23 mouse cellular contexts compared by ENCODE assay signal in the genomic region with DNA sequence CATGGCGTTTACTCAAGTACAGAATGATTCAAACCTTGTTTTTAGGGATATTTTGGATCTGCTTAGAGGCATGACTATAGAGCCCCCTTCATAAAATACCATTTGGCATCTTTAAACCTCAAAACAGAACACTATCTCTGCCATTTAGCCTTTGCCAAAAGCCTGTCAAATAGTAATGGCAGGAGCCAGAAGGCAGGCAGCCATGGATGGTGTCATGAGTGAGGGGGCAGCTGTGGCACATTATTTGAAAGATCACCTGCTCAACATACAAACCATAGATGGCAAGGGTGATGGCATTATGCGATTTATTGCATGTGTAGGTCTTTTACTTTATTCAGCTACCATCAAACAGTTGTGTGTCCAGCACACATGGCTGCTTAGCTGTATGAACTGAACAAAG.
DNase-seq lines count a peak whose midpoint lies in the region; ATAC-seq and TF ChIP-seq lines count a peak whose summit lies in the region.
"Had no signal": no experiment of that assay in that cellular context is flagged by ENCODE, and none has a peak within 500 bp of the region (broad histone marks: within the 10 kb centered on the region; RNA-seq: fewer than 3 reads in every experiment).

No protein-coding gene starts in this region.

- no peaks in the 10 kb centered on the region for H3K27me3 ChIP-seq in cerebellum, adult 2 months (ENCODE audit: control insufficient read depth, insufficient read depth, low read length)
- H3K27me3 ChIP-seq in forebrain, embryonic 14.5 days (replicated peaks; ENCODE audit: control insufficient read depth, insufficient read depth, low read length), result no peaks in the 10 kb centered on the region
- no peaks in the 10 kb centered on the region for H3K27me3 ChIP-seq in forebrain, embryonic 16.5 days (replicated peaks; ENCODE audit: control insufficient read depth, insufficient read depth, low read length)
- H3K27me3 ChIP-seq: CH12.LX; embryonic facial prominence, embryonic 13.5 days; embryonic facial prominence, embryonic 15.5 days; forebrain, embryonic 12.5 days; forebrain, embryonic 15.5 days; Patski had no signal

- no peaks in the 10 kb centered on the region for H3K9me3 ChIP-seq in forebrain, embryonic 14.5 days (replicated peaks; ENCODE audit: control insufficient read depth, low read length)
- no peaks in the 10 kb centered on the region for H3K9me3 ChIP-seq in forebrain, embryonic 16.5 days (ENCODE audit: control insufficient read depth, low read length)
- H3K9me3 ChIP-seq: embryonic facial prominence, embryonic 13.5 days; embryonic facial prominence, embryonic 15.5 days; forebrain, embryonic 10.5 days; forebrain, embryonic 12.5 days; forebrain, embryonic 15.5 days; G1E had no signal

- peak; percentile 60 to 65 for DNase-seq in cerebellum, postnatal 10 days
- DNase-seq in cerebellum, adult 2 months, result no peak
- peak; percentile 10 for DNase-seq in forebrain, embryonic 14.5 days (ENCODE audit: low spot score)
- DNase-seq in left cerebral cortex, postnatal 4 days, result peak; percentile 36
- no peak for DNase-seq in left cerebral cortex, adult 18-20 months (ENCODE audit: low spot score in 2 of 2)
- DNase-seq: adrenal gland, adult 8-10 months; adrenal gland, postnatal 14 days; adrenal gland, postnatal 36 days; B cell, adult 2 months; cerebellum, adult 11 months; embryo, embryonic 11 days had no signal

- no peak for ATAC-seq in forebrain, embryonic 14.5 days
- no peak for ATAC-seq in forebrain, embryonic 16.5 days
- ATAC-seq: activated CD4-positive, CD25-positive, alpha-beta regulatory T cell, adult 4 months; CD4-positive, CD25-positive, alpha-beta regulatory T cell, adult 4 months; Patski had no signal

- H3K27ac ChIP-seq in cerebellum, adult 2 months (ENCODE audit: insufficient read depth, low read length), result no peak overlapping the region
- H3K27ac ChIP-seq in forebrain, embryonic 14.5 days (ENCODE audit: low read depth, low read length), result no peak overlapping the region
- no peak overlapping the region for H3K27ac ChIP-seq in forebrain, embryonic 16.5 days (ENCODE audit: low read length)
- H3K27ac ChIP-seq: embryonic facial prominence, embryonic 13.5 days; embryonic facial prominence, embryonic 15.5 days; forebrain, embryonic 10.5 days; forebrain, embryonic 12.5 days had no signal

- H3K36me3 ChIP-seq in forebrain, embryonic 14.5 days (ENCODE audit: control insufficient read depth, insufficient read depth, low read length), result peaks cover 65% of the 10 kb centered on the region
- peaks cover 5% of the 10 kb centered on the region; the same call in 1 of the 2 replicates for H3K36me3 ChIP-seq in forebrain, embryonic 16.5 days (ENCODE audit: control insufficient read depth, insufficient read depth)

- no peak overlapping the region for H3K9ac ChIP-seq in forebrain, embryonic 14.5 days (ENCODE audit: low read length)
- no peak overlapping the region for H3K9ac ChIP-seq in forebrain, embryonic 16.5 days (replicated peaks; ENCODE audit: low read depth, low read length)
- H3K9ac ChIP-seq: embryonic facial prominence, embryonic 13.5 days; embryonic facial prominence, embryonic 15.5 days; forebrain, embryonic 12.5 days; forebrain, embryonic 15.5 days had no signal

- TF ChIP-seq CTCF in cerebellum, adult 2 months (IDR thresholded peaks at IDR 0.05; ENCODE audit: borderline replicate concordance, insufficient read depth, low read depth, low read length), result no peak

- intact Hi-C loops in left cerebral cortex, postnatal 4 days (cut with DNase I), result no loop called here

- H3K4me2 ChIP-seq in forebrain, embryonic 14.5 days (ENCODE audit: low read length), result no peak overlapping the region
- H3K4me2 ChIP-seq in forebrain, embryonic 16.5 days (ENCODE audit: low read length), result no peak overlapping the region
- H3K4me2 ChIP-seq: embryonic facial prominence, embryonic 13.5 days; embryonic facial prominence, embryonic 15.5 days; forebrain, embryonic 12.5 days; forebrain, embryonic 15.5 days had no signal

- peaks cover 24% of the 10 kb centered on the region for H3K4me1 ChIP-seq in cerebellum, adult 2 months (ENCODE audit: control insufficient read depth, insufficient read depth, low read length)
- no peaks in the 10 kb centered on the region for H3K4me1 ChIP-seq in forebrain, embryonic 14.5 days (ENCODE audit: control insufficient read depth, insufficient read depth, low read length)
- H3K4me1 ChIP-seq in forebrain, embryonic 16.5 days (replicated peaks; ENCODE audit: control insufficient read depth, insufficient read depth, low read length), result peaks cover 19% of the 10 kb centered on the region
- H3K4me1 ChIP-seq: embryonic facial prominence, embryonic 13.5 days; embryonic facial prominence, embryonic 15.5 days; forebrain, embryonic 10.5 days; forebrain, embryonic 12.5 days had no signal

- no peak overlapping the region for H3K4me3 ChIP-seq in cerebellum, adult 2 months (replicated peaks; ENCODE audit: insufficient read depth, low read depth, low read length)
- no peak overlapping the region for H3K4me3 ChIP-seq in forebrain, embryonic 14.5 days (ENCODE audit: low read depth, low read length)
- no peak overlapping the region for H3K4me3 ChIP-seq in forebrain, embryonic 16.5 days (replicated peaks; ENCODE audit: low read length)
- H3K4me3 ChIP-seq: embryonic facial prominence, embryonic 13.5 days; embryonic facial prominence, embryonic 15.5 days; erythroblast, embryonic 14.5 days; forebrain, embryonic 10.5 days; forebrain, embryonic 12.5 days; forebrain, embryonic 15.5 days had no signal

- TF ChIP-seq POLR2A in cerebellum, adult 2 months (IDR thresholded peaks at IDR 0.05; ENCODE audit: borderline replicate concordance, insufficient read depth, low read length), result no peak

- 61% methylated on average over 2 of the region's 2 CpGs for WGBS in cerebellum, adult 2 months
- WGBS in forebrain, embryonic 14.5 days, result 91% methylated on average over 2 of the region's 2 CpGs
- WGBS in forebrain, embryonic 16.5 days, result 84% methylated on average over 2 of the region's 2 CpGs

Comparison
In these comparisons a context has a peak if more than half of its experiments do, and no peak if none do; other contexts are left out.
1. DNase-seq: peak in cerebellum, postnatal 10 days (2 of 2), forebrain, embryonic 14.5 days (single experiment) and left cerebral cortex, postnatal 4 days (single experiment); none in cerebellum, adult 2 months (0 of 2) and left cerebral cortex, adult 18-20 months (0 of 2).